Mouse (Mus musculus): ENCODE measurements at regions not wholly inside any gene's neighbourhood (a gene's known extent, or its start where the extent isn't known, plus 50 kb on each side); places are given as distances from the start of the nearest gene placed in this dataset.
A peak's percentile ranks its signal among the peaks of the same experiment; 100 is the strongest.

DNA sequence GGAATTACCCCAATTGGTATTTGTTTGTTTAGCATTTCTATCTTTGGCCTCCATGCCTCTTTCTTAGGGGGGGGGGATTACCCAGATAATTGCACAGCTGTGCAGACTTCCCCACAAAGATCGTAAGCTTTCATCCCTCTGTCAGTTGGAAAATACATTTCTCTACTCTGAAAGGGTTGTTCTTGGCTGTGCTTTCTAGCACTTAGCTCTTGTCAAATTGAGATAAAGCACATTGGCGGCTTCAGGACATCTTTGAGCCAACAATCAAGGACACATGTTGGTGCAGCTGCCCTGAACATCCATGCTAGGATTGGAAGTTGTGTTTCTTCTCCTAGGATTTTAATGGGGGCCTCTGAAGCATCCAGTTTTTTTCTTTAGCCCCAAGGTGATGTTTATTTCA lies 142.1 kb upstream of the Foxa2 start:
- TF ChIP-seq CTCF (IDR thresholded peaks at IDR 0.05; ENCODE audit: low read depth): no peak
- Histone ChIP-seq H3K27me3 (ENCODE audit: insufficient read depth, low read length) (no peaks in the 10 kb centered on the region), H3K27ac (no peak overlapping the region), H3K4me1 (ENCODE audit: insufficient read depth, low read length) (no peaks in the 10 kb centered on the region), H3K9me3 (ENCODE audit: low read length) (no peaks in the 10 kb centered on the region), H3K4me3 (ENCODE audit: low read length) (no peak overlapping the region), H3K36me3 (ENCODE audit: insufficient read depth, low read length) (no peaks in the 10 kb centered on the region), H3K4me2 (ENCODE audit: low read depth, low read length) (no peak overlapping the region), H3K9ac (replicated peaks; ENCODE audit: low read length) (no peak overlapping the region)
- ATAC-seq (no peak), DNase-seq (ENCODE audit: low spot score) (peak; percentile 8)
- WGBS: 52% methylated on average over 2 of the region's 2 CpGs

GRCm38 (mm10) chr2:148189287-148189686 lies 142.5 kb upstream of the Foxa2 start:
- Histone ChIP-seq H3K4me1 (ENCODE audit: insufficient read depth, low read length) (no peaks in the 10 kb centered on the region), H3K27ac (no peak overlapping the region), H3K27me3 (ENCODE audit: insufficient read depth, low read length) (no peaks in the 10 kb centered on the region), H3K4me3 (ENCODE audit: low read length) (no peak overlapping the region), H3K36me3 (ENCODE audit: insufficient read depth, low read length) (no peaks in the 10 kb centered on the region), H3K9ac (replicated peaks; ENCODE audit: low read length) (no peak overlapping the region), H3K9me3 (ENCODE audit: low read length) (no peaks in the 10 kb centered on the region), H3K4me2 (ENCODE audit: low read depth, low read length) (no peak overlapping the region)
- TF ChIP-seq CTCF (IDR thresholded peaks at IDR 0.05; ENCODE audit: low read depth): no peak
- 70% methylated on average over 5 of the region's 5 CpGs for WGBS
- ATAC-seq (no peak), DNase-seq (ENCODE audit: low spot score) (no peak)

- no peak overlapping the region for H3K4me2 ChIP-seq (ENCODE audit: low read depth, low read length)
- no peak for TF ChIP-seq CTCF (IDR thresholded peaks at IDR 0.05; ENCODE audit: low read depth)
- WGBS: 52% methylated on average over 4 of the region's 4 CpGs
- DNase-seq (ENCODE audit: low spot score) (no peak), ATAC-seq (no peak)
- no peaks in the 10 kb centered on the region for H3K27me3 ChIP-seq (ENCODE audit: insufficient read depth, low read length)
- H3K9ac ChIP-seq (replicated peaks; ENCODE audit: low read length): no peak overlapping the region
- H3K36me3 ChIP-seq (ENCODE audit: insufficient read depth, low read length): no peaks in the 10 kb centered on the region
- H3K4me1 ChIP-seq (ENCODE audit: insufficient read depth, low read length): no peaks in the 10 kb centered on the region
- no peak overlapping the region for H3K4me3 ChIP-seq (ENCODE audit: low read length)
- no peaks in the 10 kb centered on the region for H3K9me3 ChIP-seq (ENCODE audit: low read length)
- H3K27ac ChIP-seq: no peak overlapping the region
Measured at GRCm38 (mm10) chr2:148192946-148193345, 146.2 kb upstream of the Foxa2 start.

- Histone ChIP-seq H3K4me3 (ENCODE audit: low read length) (no peak overlapping the region), H3K9ac (replicated peaks; ENCODE audit: low read length) (no peak overlapping the region), H3K27me3 (ENCODE audit: insufficient read depth, low read length) (no peaks in the 10 kb centered on the region), H3K27ac (no peak overlapping the region), H3K36me3 (ENCODE audit: insufficient read depth, low read length) (no peaks in the 10 kb centered on the region), H3K9me3 (ENCODE audit: low read length) (no peaks in the 10 kb centered on the region), H3K4me1 (ENCODE audit: insufficient read depth, low read length) (no peaks in the 10 kb centered on the region), H3K4me2 (ENCODE audit: low read depth, low read length) (no peak overlapping the region)
- no peak for DNase-seq (ENCODE audit: low spot score)
- no peak for ATAC-seq
- WGBS: 77% methylated on average over 7 of the region's 7 CpGs
- no peak for TF ChIP-seq CTCF (IDR thresholded peaks at IDR 0.05; ENCODE audit: low read depth)
Measured at GRCm38 (mm10) chr2:148197375-148198015, 150.7 kb upstream of the Foxa2 start.

- Histone ChIP-seq H3K9ac (replicated peaks; ENCODE audit: low read length) (no peak overlapping the region), H3K36me3 (ENCODE audit: insufficient read depth, low read length) (no peaks in the 10 kb centered on the region), H3K27me3 (ENCODE audit: insufficient read depth, low read length) (no peaks in the 10 kb centered on the region), H3K4me3 (ENCODE audit: low read length) (no peak overlapping the region), H3K4me1 (ENCODE audit: insufficient read depth, low read length) (no peaks in the 10 kb centered on the region), H3K27ac (no peak overlapping the region), H3K9me3 (ENCODE audit: low read length) (no peaks in the 10 kb centered on the region), H3K4me2 (ENCODE audit: low read depth, low read length) (no peak overlapping the region)
- 50% methylated on average over 1 of the region's 1 CpGs for WGBS
- ATAC-seq: no peak
- TF ChIP-seq CTCF (IDR thresholded peaks at IDR 0.05; ENCODE audit: low read depth): no peak
- DNase-seq (ENCODE audit: low spot score): no peak
Measured at GRCm38 (mm10) chr2:148206633-148207032, 159.9 kb upstream of the Foxa2 start.

- WGBS: 71% methylated on average over 2 of the region's 2 CpGs
- no peak overlapping the region for H3K4me3 ChIP-seq (ENCODE audit: low read length)
- no peak overlapping the region for H3K9ac ChIP-seq (replicated peaks; ENCODE audit: low read length)
- no peak for TF ChIP-seq CTCF (IDR thresholded peaks at IDR 0.05; ENCODE audit: low read depth)
- H3K27ac ChIP-seq: no peak overlapping the region
- H3K36me3 ChIP-seq (ENCODE audit: insufficient read depth, low read length): no peaks in the 10 kb centered on the region
- no peaks in the 10 kb centered on the region for H3K4me1 ChIP-seq (ENCODE audit: insufficient read depth, low read length)
- H3K27me3 ChIP-seq (ENCODE audit: insufficient read depth, low read length): no peaks in the 10 kb centered on the region
- ATAC-seq (no peak), DNase-seq (ENCODE audit: low spot score) (no peak)
- H3K4me2 ChIP-seq (ENCODE audit: low read depth, low read length): no peak overlapping the region
- H3K9me3 ChIP-seq (ENCODE audit: low read length): no peaks in the 10 kb centered on the region
Measured at GRCm38 (mm10) chr2:148210813-148211212, 164.0 kb upstream of the Foxa2 start.

DNA sequence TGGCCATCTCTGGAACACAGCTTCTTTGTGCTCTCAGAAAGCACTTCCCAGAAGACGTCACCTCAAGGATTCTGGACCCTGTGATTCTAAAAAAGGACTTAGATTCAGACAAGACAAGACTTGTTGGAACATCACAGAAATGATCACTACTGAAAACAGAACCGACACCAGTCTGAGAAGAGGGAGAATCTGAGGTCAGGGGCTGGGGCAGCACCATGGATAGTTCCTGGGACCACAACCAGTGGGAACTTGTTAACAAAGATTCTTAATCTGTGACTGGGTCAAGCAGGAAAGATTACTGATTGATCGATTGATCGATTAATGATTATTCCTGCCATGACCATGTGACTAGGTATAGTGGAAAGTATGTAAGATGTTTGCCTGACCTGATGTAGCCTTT lies 170.4 kb upstream of the Foxa2 start:
- H3K27ac ChIP-seq: no peak overlapping the region
- DNase-seq (ENCODE audit: low spot score): no peak
- no peak overlapping the region for H3K9ac ChIP-seq (replicated peaks; ENCODE audit: low read length)
- H3K4me3 ChIP-seq (ENCODE audit: low read length): no peak overlapping the region
- no peaks in the 10 kb centered on the region for H3K9me3 ChIP-seq (ENCODE audit: low read length)
- no peak for TF ChIP-seq CTCF (IDR thresholded peaks at IDR 0.05; ENCODE audit: low read depth)
- H3K4me1 ChIP-seq (ENCODE audit: insufficient read depth, low read length): no peaks in the 10 kb centered on the region
- WGBS: 83% methylated on average over 4 of the region's 4 CpGs
- no peaks in the 10 kb centered on the region for H3K36me3 ChIP-seq (ENCODE audit: insufficient read depth, low read length)
- H3K4me2 ChIP-seq (ENCODE audit: low read depth, low read length): no peak overlapping the region
- ATAC-seq: no peak
- no peaks in the 10 kb centered on the region for H3K27me3 ChIP-seq (ENCODE audit: insufficient read depth, low read length)
